Mouse (Mus musculus) brain, embryonic 14.5 days (tissue): Measurements from ENCODE around the gene Kif5c. TPM values are rescaled to one million over a fixed set of nuclear protein-coding genes. Genes with fewer than 3 reads are reported as not detected.

Experiments
- DNase-seq: peaks from one replicate; pipeline ENCODE4 v3.0.0-alpha.2; 2011; ENCODE audit warnings: low read depth
- CTCF ChIP-seq: fragments of 200-500 bp; IDR thresholded peaks from 2 replicates; pipeline ENCODE4 v1.5.1; 2012; ENCODE audit warnings: inconsistent platforms, mild to moderate bottlenecking, moderate library complexity, borderline replicate concordance; ENCODE audit not compliant: insufficient read depth, insufficient read length; ENCODE audit errors: extremely low read depth
- POLR2A ChIP-seq: fragments of 200-500 bp; IDR thresholded peaks from 2 replicates; pipeline ENCODE4 v1.6.1; 2012; ENCODE audit warnings: mild to moderate bottlenecking, inconsistent platforms, borderline replicate concordance; ENCODE audit not compliant: poor library complexity, insufficient read depth, insufficient read length, severe bottlenecking; ENCODE audit errors: extremely low read depth
- polyA plus RNA-seq: library from polyadenylated mRNA; depleted of rRNA; stranded (reverse); fragments of >200 nt; gene quantifications from 2 replicates; pipeline ENCODE4 v1.2.3, GENCODE M21; 2012

The Kif5c gene
- polyA plus RNA-seq, 1 experiment: 253 TPM

DNA sequence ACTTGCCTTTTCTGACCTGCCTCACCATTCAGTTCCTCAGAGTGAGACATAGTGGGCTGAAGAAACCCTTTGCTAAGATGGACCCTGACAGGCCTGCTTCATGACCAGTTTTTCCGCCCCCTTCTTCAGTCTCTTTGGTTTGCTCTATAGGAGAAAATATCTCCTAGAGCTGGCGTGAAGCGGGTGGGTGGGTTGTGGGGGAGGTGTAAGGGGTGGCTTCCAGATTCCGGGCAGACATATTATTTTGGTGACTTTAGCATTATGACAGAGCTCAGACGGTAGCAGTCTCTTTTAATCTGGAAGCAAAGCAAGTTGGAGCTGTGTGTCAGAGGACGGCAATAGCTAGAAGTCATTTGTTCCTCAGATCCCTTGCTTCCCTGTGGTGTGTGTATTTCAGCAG lies 92.6 kb downstream of the Kif5c start:
- TF ChIP-seq POLR2A: no peak
- TF ChIP-seq CTCF: no peak
- DNase-seq: no peak

DNA sequence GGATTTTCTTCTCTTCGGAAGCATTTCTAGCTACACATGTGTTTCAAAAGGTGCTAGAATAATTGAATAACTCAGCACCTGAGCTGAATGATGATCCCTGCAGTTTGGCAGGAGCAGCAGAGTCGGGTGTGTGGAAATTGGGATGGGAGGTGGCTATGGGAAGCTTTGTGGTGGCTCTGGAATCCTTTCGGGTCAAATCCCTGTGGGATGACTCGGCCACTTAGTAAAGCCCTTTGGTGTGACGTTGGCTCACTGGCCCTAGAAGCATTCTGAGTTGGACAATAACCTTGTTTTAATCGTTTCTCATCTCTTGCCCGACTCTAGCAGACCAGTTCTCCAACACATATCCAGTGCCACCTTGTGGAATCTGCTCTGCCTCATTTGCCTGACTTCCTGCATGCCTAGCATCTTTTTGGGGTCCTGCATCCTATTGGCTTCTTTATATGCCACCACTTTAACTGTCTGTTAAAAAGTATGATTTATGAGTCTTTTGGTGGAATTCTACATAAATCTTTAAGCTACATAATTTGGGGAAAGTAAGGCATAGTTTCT lies 93.3 kb downstream of the Kif5c start:
- no peak for TF ChIP-seq POLR2A
- no peak for TF ChIP-seq CTCF
- DNase-seq: no peak

GRCm38 (mm10) chr2:49716490-49716889 lies 97.4 kb downstream of the Kif5c start:
- TF ChIP-seq CTCF (no peak), POLR2A (no peak)
- no peak for DNase-seq

DNA sequence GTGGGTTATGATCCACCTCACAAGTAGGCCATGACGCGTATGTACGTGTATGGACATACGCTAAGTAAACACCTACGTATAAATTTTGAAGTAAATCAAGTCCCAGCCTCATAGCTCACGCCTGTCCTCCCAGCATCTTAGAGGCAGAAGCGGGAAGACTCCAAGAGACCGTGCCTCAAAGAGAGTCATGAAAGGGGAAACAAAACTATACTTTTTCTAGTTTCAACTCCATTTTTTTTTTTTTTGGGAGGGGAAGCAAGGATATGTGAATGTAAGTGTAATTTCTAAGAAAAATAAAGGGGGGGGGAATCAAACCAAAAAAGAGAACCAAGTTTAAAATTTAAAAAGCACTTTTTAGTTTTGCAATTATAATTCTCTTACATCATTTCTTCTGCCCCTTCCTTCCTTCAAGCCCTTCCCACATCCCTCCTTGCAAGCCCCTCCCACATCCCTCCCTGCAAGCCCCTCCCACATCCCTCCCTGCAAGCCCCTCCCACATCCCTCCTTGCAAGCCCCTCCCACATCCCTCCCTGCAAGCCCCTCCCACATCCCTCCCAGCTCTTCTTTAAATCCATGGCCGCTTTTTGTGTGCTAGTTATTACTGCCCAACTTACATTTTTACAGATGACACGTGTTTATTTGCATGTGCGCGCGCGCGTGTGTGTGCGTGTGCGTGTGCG lies 98.5 kb downstream of the Kif5c start:
- no peak for DNase-seq
- no peak for TF ChIP-seq POLR2A
- no peak for TF ChIP-seq CTCF

DNA sequence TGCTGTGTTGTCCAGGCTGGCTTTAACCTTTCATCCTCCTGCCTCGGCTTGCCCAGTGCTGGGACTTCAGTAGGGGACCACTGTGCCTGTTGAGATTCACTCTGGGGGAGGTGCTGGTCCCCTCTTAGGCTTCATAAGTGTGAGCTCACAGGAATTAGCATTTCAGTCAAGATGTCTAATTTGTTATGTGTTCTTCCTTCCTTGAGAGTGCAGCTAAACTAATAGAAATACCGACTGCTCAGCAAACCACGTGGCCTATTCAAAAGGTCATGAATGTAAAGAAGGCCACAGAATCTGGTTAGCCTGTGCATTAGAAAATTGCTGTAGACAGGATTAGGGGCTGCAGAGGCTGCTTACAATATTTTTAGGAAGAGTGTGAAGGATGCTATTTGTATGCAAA lies 99.4 kb downstream of the Kif5c start:
- TF ChIP-seq CTCF: no peak
- no peak for TF ChIP-seq POLR2A
- DNase-seq: peak; percentile 91

DNA sequence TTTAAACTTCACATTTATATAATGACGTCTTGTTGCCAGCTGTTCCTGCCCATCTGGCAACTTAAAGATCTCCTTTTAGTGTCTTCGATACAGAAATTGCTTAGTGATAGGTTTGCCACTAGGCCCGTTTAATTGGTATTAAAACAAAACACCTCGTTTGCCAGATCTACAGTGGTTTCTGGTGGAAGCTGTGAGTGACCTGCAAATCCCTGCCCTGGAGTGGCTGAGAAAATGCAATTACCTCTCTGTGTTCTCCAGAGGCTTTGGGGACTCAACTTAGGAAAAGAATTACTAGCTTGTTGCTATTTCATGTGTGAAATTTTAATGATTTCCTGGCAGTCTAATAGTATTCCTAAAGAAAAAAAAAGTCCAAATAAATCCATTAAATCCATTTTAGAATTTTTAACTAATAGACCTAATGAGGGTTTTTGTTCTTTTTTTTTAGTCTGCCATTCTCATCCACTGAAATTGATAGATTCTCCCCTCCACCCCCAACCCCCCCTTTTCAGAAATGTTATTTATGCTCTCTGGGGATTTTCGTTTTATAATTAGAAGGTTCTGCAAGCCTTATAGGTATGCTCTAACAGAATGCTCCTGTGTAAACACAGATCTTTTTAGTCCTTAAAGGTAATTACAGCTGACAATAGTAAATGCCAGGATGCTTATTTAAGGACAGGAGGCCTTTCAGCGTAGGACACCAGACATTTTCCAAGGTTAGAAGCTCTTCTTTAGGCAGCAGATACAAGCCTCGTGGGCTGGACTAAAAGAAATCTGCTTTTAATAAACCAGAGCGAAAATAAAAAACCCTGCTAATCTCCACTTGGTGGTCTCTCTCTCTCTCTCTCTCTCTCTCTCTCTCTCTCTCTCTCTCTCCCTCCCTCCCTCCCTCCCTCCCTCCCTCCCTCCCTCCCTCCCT lies 100.1 kb downstream of the Kif5c start:
- peak; percentile 95 for DNase-seq
- no peak for TF ChIP-seq CTCF
- no peak for TF ChIP-seq POLR2A

GRCm38 (mm10) chr2:49719854-49720253 lies 100.8 kb downstream of the Kif5c start:
- DNase-seq: peak; percentile 78

DNA sequence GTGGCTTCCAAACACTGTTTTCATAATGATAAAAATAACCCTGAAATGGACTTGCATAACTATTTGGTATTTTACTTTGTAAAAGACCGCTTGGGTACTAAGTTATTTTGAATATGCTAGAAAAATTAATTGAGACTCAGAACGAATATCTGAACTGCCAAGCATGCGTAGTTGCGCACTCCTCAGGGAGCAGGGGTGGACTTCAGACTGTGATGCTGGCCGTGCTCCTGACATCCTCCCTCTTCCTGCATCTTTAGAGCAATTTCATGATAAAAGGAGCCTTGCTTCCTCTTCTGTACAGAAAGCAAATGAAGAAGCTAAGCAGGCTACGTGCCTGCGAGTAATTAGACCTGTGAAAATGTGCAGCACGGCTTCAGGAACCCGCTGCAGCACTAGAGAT lies 101.2 kb downstream of the Kif5c start:
- no peak for TF ChIP-seq CTCF
- no peak for TF ChIP-seq POLR2A
- DNase-seq: peak; percentile 63

More at GRCm38 (mm10) chr2:49719854-49720253, 100.8 kb downstream of the Kif5c start:
- TF ChIP-seq POLR2A (no peak), CTCF (no peak)

GRCm38 (mm10) chr2:49722331-49722730 lies 103.2 kb downstream of the Kif5c start:
- TF ChIP-seq CTCF (no peak), POLR2A (no peak)
- peak; percentile 86 for DNase-seq

GRCm38 (mm10) chr2:49722983-49723382 lies 103.9 kb downstream of the Kif5c start:
- TF ChIP-seq POLR2A (no peak), CTCF (no peak)
- DNase-seq: no peak

DNA sequence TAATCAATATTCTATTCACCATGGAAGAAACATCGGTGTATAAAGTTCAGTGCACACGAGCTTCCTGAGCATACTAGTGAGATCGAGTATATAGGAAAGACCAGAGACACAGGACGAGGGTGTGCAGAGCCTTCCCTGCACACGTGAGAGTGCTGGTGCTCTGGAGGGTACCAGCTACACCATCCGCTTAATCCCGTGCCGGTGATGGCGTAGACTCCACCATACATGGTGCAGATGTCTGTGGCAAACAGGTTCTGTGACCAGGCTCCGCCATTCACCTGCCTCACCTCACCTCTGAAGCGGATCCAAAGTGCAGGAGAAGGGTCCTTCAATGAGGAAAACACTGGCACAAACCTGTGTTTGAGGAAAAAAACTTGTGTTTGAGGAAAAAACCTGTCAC lies 107.6 kb downstream of the Kif5c start:
- TF ChIP-seq CTCF (no peak), POLR2A (no peak)
- no peak for DNase-seq
